Mouse (Mus musculus): ENCODE results near the gene Esp18.

The Esp18 gene

DNA sequence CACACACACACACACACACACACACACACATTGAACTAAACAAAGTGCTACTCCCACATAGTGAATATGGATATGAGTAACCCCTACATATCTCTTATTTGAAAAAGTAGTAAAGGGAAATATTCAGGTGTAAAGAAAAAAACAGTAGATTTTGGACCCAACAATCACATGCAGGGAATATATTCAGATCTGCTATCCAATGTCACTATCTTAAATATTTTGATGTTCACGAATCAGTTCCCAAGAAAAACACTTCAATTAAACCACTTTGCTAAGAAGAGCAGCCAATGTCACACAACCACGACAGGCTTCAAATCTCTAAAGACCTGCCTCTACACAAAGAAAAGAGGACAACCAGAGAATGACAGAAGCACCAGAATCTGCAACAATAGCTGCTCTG lies at the start of gene Esp18:
Gene Esp18, plus strand, starts transcription at position 301 of the 400 bp plus-strand sequence.
- no peak for DNase-seq

DNA sequence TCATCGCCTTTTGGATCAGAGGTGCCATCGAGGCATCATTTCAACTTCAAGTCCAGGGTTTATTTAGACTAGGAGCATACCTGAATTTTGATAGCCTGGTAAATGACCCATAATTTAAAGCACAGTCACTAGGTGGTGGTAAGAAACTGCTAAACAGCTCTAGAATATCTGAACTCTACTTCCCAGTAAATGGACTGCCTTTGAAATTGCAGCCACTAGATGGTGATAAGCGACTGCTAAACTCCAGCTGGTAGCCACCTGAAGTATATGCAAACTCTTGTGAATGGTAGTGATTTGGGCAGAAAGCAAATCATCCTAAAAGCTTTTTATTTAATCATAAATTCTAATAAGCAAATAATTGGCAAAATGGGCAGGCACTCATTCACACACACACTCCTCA lies 42.8 kb upstream of the Esp18 start:
- no peak for DNase-seq

Measured in kidney, postnatal 36 days (tissue).